Mouse (Mus musculus): Measurements from ENCODE around the gene Atxn10.
A peak's percentile ranks its signal among the peaks of the same experiment; 100 is the strongest.
"Not testable (repeated sequence)": the region's sequence is repeated elsewhere in the genome, so short reads cannot be mapped to it uniquely, and the experiment has no call there.

Atxn10 gene

GRCm38 (mm10) chr15:85335671-85336300 lies at the start of gene Atxn10:
Gene Atxn10, plus strand, starts transcription at chr15:85336245.
- peak; percentile 55 for DNase-seq

- no peak for DNase-seq
Measured at GRCm38 (mm10) chr15:85294632-85295031, 41.4 kb upstream of the Atxn10 start.

GRCm38 (mm10) chr15:85295544-85295943 lies 40.5 kb upstream of the Atxn10 start:
- DNase-seq = no peak

- DNase-seq = no peak
Measured at GRCm38 (mm10) chr15:85295977-85296376, 40.1 kb upstream of the Atxn10 start.

- no peak for DNase-seq
Measured at GRCm38 (mm10) chr15:85296538-85296937, 39.5 kb upstream of the Atxn10 start.

- DNase-seq = no peak
Measured at GRCm38 (mm10) chr15:85298167-85298781, 37.8 kb upstream of the Atxn10 start.

GRCm38 (mm10) chr15:85298946-85299345 lies 37.1 kb upstream of the Atxn10 start:
- DNase-seq = no peak

- no peak for DNase-seq
Measured at GRCm38 (mm10) chr15:85303241-85303640, 32.8 kb upstream of the Atxn10 start.

- no peak for DNase-seq
Measured at GRCm38 (mm10) chr15:85303976-85304375, 32.1 kb upstream of the Atxn10 start.

GRCm38 (mm10) chr15:85307061-85307660 lies 28.9 kb upstream of the Atxn10 start:
- DNase-seq = no peak

- DNase-seq = no peak
Measured at GRCm38 (mm10) chr15:85311058-85311657, 24.9 kb upstream of the Atxn10 start.

- DNase-seq = peak; percentile 82
Measured at GRCm38 (mm10) chr15:85315378-85316025, 20.5 kb upstream of the Atxn10 start.

- no peak for DNase-seq
Measured at GRCm38 (mm10) chr15:85316342-85317140, 19.5 kb upstream of the Atxn10 start.

GRCm38 (mm10) chr15:85319924-85320668 lies 15.9 kb upstream of the Atxn10 start:
- no peak for DNase-seq

- DNase-seq = no peak
Measured at GRCm38 (mm10) chr15:85323214-85323613, 12.8 kb upstream of the Atxn10 start.

GRCm38 (mm10) chr15:85324426-85324825 lies 11.6 kb upstream of the Atxn10 start:
- DNase-seq = no peak

- no peak for DNase-seq
Measured at GRCm38 (mm10) chr15:85327808-85328207, 8.2 kb upstream of the Atxn10 start.

GRCm38 (mm10) chr15:85328455-85328854 lies 7.6 kb upstream of the Atxn10 start:
- not testable (repeated sequence) for DNase-seq

- DNase-seq = no peak
Measured at GRCm38 (mm10) chr15:85329096-85329495, 6.9 kb upstream of the Atxn10 start.

GRCm38 (mm10) chr15:85330024-85330423 lies 6.0 kb upstream of the Atxn10 start:
- DNase-seq = no peak

- DNase-seq = not testable (repeated sequence)
Measured at GRCm38 (mm10) chr15:85333511-85333910, 2.5 kb upstream of the Atxn10 start.

GRCm38 (mm10) chr15:85334234-85334633 lies 1.8 kb upstream of the Atxn10 start:
- no peak for DNase-seq

All from cerebellum, adult 9-10 months (tissue).